Mouse (Mus musculus): Measurements from ENCODE around the gene Gm21093. TPM values are rescaled to one million over a fixed set of nuclear protein-coding genes. Genes with fewer than 3 reads are reported as not detected.
"Not testable (repeated sequence)": the region's sequence is repeated elsewhere in the genome, so short reads cannot be mapped to it uniquely, and the experiment has no call there.

Gene Gm21093
- not detected in 2 replicates for polyA plus RNA-seq (2012; ENCODE audit: insufficient read depth, insufficient read length, low replicate concordance, missing spikeins)

- H3K27ac ChIP-seq (ENCODE audit: insufficient read depth, low read depth, low read length); H3K4me1 ChIP-seq (ENCODE audit: control insufficient read depth, insufficient read depth, low read length); H3K4me3 ChIP-seq (ENCODE audit: insufficient read depth, low read depth, low read length): not testable (repeated sequence)
- WGBS, result no CpG with 5 or more reads among the region's 8 CpGs
Measured at GRCm38 (mm10) chr4:42034626-42035025, at the start of gene Gm21093. Gene Gm21093 (minus strand): TSS chr4:42034726.

Other genes with a start within 250 kb of the Gm21093 start
- not detected in 2 replicates for gene Gm21541, start 131.1 kb downstream of the Gm21093 start, polyA plus RNA-seq (2012; ENCODE audit: insufficient read depth, insufficient read length, low replicate concordance, missing spikeins)
- gene Gm20878, start 93.2 kb downstream of the Gm21093 start, polyA plus RNA-seq (2012; ENCODE audit: insufficient read depth, insufficient read length, low replicate concordance, missing spikeins), result not detected in 2 replicates
- not detected in 2 replicates for gene Fam205a4, start 68.7 kb downstream of the Gm21093 start, polyA plus RNA-seq (2012; ENCODE audit: insufficient read depth, insufficient read length, low replicate concordance, missing spikeins)
- not detected in 2 replicates for gene Gm3893, start 56.5 kb upstream of the Gm21093 start, polyA plus RNA-seq (2012; ENCODE audit: insufficient read depth, insufficient read length, low replicate concordance, missing spikeins)
- not detected in 2 replicates for gene Gm13304, start 80.1 kb upstream of the Gm21093 start, polyA plus RNA-seq (2012; ENCODE audit: insufficient read depth, insufficient read length, low replicate concordance, missing spikeins)
- gene Gm13306, start 118.7 kb upstream of the Gm21093 start, polyA plus RNA-seq (2012; ENCODE audit: insufficient read depth, insufficient read length, low replicate concordance, missing spikeins), result not detected in 2 replicates
- not detected in 2 replicates for gene Gm13305, start 133.9 kb upstream of the Gm21093 start, polyA plus RNA-seq (2012; ENCODE audit: insufficient read depth, insufficient read length, low replicate concordance, missing spikeins)
- not detected in 2 replicates for gene Gm10600, start 205.9 kb upstream of the Gm21093 start, polyA plus RNA-seq (2012; ENCODE audit: insufficient read depth, insufficient read length, low replicate concordance, missing spikeins)
- gene Ccl21b, start 221.0 kb upstream of the Gm21093 start, polyA plus RNA-seq (2012; ENCODE audit: insufficient read depth, insufficient read length, low replicate concordance, missing spikeins), result not detected in 2 replicates

Measured in olfactory bulb, adult 2 months (tissue).